9 mouse cellular contexts compared by ENCODE assay signal in the genomic region with DNA sequence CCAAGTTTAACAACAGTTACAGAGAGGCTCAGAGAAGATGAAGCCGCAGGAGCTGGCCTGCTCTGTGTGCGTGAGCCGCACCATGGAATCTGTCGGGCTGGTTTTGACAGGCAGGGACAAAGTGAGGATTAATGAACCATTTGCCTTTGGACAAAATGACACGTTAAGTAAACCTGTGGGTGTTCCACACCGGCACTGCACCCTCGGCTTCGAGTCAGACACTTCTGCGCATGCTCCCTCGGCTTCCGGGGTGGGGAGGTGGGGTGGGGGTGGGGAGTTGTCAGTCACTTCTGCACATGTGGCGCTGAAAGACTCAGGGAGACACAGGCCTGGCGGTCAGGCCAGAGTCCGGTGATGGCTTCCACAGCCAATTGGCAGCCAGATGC.
A peak's percentile ranks its signal among the peaks of the same experiment; 100 is the strongest.
DNase-seq lines count a peak whose midpoint lies in the region; ATAC-seq lines count a peak whose summit lies in the region.
"Had no signal": no experiment of that assay in that cellular context is flagged by ENCODE, and none has a peak within 500 bp of the region (broad histone marks: within the 10 kb centered on the region; RNA-seq: fewer than 3 reads in every experiment).

No protein-coding gene starts in this region.

- no peaks in the 10 kb centered on the region for H3K9me3 ChIP-seq in heart, embryonic 11.5 days (replicated peaks; ENCODE audit: control insufficient read depth, low read length)
- no peaks in the 10 kb centered on the region for H3K9me3 ChIP-seq in embryonic facial prominence, embryonic 15.5 days (replicated peaks)
- H3K9me3 ChIP-seq in kidney, embryonic 15.5 days (replicated peaks), result no peaks in the 10 kb centered on the region
- no peaks in the 10 kb centered on the region for H3K9me3 ChIP-seq in lung, embryonic 16.5 days (ENCODE audit: control insufficient read depth, low read length)

- H3K4me3 ChIP-seq in heart, embryonic 11.5 days (ENCODE audit: low read depth, low read length), result no peak overlapping the region
- no peak overlapping the region for H3K4me3 ChIP-seq in embryonic facial prominence, embryonic 15.5 days (replicated peaks)
- H3K4me3 ChIP-seq in kidney, embryonic 15.5 days (replicated peaks), result no peak overlapping the region
- peak overlapping the region; percentile 3; the same call in 1 of the 2 replicates for H3K4me3 ChIP-seq in lung, embryonic 16.5 days (ENCODE audit: low read length)

- ATAC-seq in heart, embryonic 11.5 days (replicated peaks; ENCODE audit: insufficient number of reproducible peaks, low FRiP score, low TSS enrichment), result no peak
- ATAC-seq in embryonic facial prominence, embryonic 15.5 days (ENCODE audit: insufficient number of reproducible peaks, low FRiP score, low TSS enrichment, low read depth), result no peak
- no peak for ATAC-seq in kidney, embryonic 15.5 days (replicated peaks; ENCODE audit: low FRiP score)
- ATAC-seq in lung, embryonic 16.5 days (ENCODE audit: low read depth), result no peak

- peak overlapping the region; percentile 89 for H3K27ac ChIP-seq in heart, embryonic 11.5 days (ENCODE audit: low read depth, low read length)
- no peak overlapping the region for H3K27ac ChIP-seq in embryonic facial prominence, embryonic 15.5 days (replicated peaks)
- H3K27ac ChIP-seq in kidney, embryonic 15.5 days, result peak overlapping the region; percentile 70
- H3K27ac ChIP-seq in lung, embryonic 16.5 days (ENCODE audit: low read length), result peak overlapping the region; percentile 21; the same call in 1 of the 2 replicates
- H3K27ac ChIP-seq: macrophage had no signal

- WGBS in heart, embryonic 11.5 days (ENCODE audit: insufficient replicate concordance), result 36% methylated on average over 14 of the region's 14 CpGs
- 48% methylated on average over 14 of the region's 14 CpGs for WGBS in embryonic facial prominence, embryonic 15.5 days
- WGBS in kidney, embryonic 15.5 days, result 33% methylated on average over 14 of the region's 14 CpGs
- WGBS in lung, embryonic 16.5 days, result 17% methylated on average over 14 of the region's 14 CpGs

- H3K9ac ChIP-seq in heart, embryonic 11.5 days (ENCODE audit: low read depth, low read length), result 0 out of 2 replicates have a peak overlapping the region, but pooled peaks have one; percentile 3
- no peak overlapping the region for H3K9ac ChIP-seq in embryonic facial prominence, embryonic 15.5 days
- H3K9ac ChIP-seq in kidney, embryonic 15.5 days, result no peak overlapping the region
- no peak overlapping the region for H3K9ac ChIP-seq in lung, embryonic 16.5 days (ENCODE audit: low read length)

- no peak for DNase-seq in heart, adult 9 months (ENCODE audit: low spot score in 2 of 2)
- DNase-seq in thymus, postnatal 0 days (ENCODE audit: low spot score), result no peak
- no peak for DNase-seq in left cerebral cortex, adult 11 months (ENCODE audit: low spot score)
- no peak for DNase-seq in layer of hippocampus, adult 8-10 months (ENCODE audit: low spot score in 2 of 2)

- H3K4me1 ChIP-seq in heart, embryonic 11.5 days (ENCODE audit: control insufficient read depth, insufficient read depth, low read length), result peaks cover 28% of the 10 kb centered on the region
- peaks cover 13% of the 10 kb centered on the region; the same call in 1 of the 2 replicates for H3K4me1 ChIP-seq in embryonic facial prominence, embryonic 15.5 days
- peaks cover 48% of the 10 kb centered on the region for H3K4me1 ChIP-seq in kidney, embryonic 15.5 days
- H3K4me1 ChIP-seq in lung, embryonic 16.5 days (replicated peaks; ENCODE audit: control insufficient read depth, insufficient read depth, low read length), result peaks cover 21% of the 10 kb centered on the region

- no peaks in the 10 kb centered on the region for H3K27me3 ChIP-seq in heart, embryonic 11.5 days (ENCODE audit: control insufficient read depth, insufficient read depth, low read length)
- H3K27me3 ChIP-seq in embryonic facial prominence, embryonic 15.5 days, result peaks cover 6% of the 10 kb centered on the region
- H3K27me3 ChIP-seq in kidney, embryonic 15.5 days, result peaks cover 9% of the 10 kb centered on the region; the same call in 1 of the 2 replicates
- H3K27me3 ChIP-seq in lung, embryonic 16.5 days (ENCODE audit: control insufficient read depth, insufficient read depth, low read depth, low read length), result no peaks in the 10 kb centered on the region

- H3K36me3 ChIP-seq in heart, embryonic 11.5 days (ENCODE audit: control insufficient read depth, insufficient read depth, low read length), result no peaks in the 10 kb centered on the region
- no peaks in the 10 kb centered on the region for H3K36me3 ChIP-seq in embryonic facial prominence, embryonic 15.5 days
- no peaks in the 10 kb centered on the region for H3K36me3 ChIP-seq in kidney, embryonic 15.5 days
- H3K36me3 ChIP-seq in lung, embryonic 16.5 days (ENCODE audit: control insufficient read depth, insufficient read depth, low read length), result no peaks in the 10 kb centered on the region

- peak overlapping the region; percentile 34 for H3K4me2 ChIP-seq in heart, embryonic 11.5 days
- 0 out of 2 replicates have a peak overlapping the region, but pooled peaks have one; percentile 11 for H3K4me2 ChIP-seq in embryonic facial prominence, embryonic 15.5 days (replicated peaks)
- H3K4me2 ChIP-seq in kidney, embryonic 15.5 days, result peak overlapping the region; percentile 28; the same call in 1 of the 2 replicates
- H3K4me2 ChIP-seq in lung, embryonic 16.5 days (ENCODE audit: low read depth, low read length), result peak overlapping the region; percentile 30
